Mouse (Mus musculus): ENCODE results near the gene Il17ra. TPM values are rescaled to one million over a fixed set of nuclear protein-coding genes. Genes with fewer than 3 reads are reported as not detected.
A peak's percentile ranks its signal among the peaks of the same experiment; 100 is the strongest.

Il17ra gene
- polyA plus RNA-seq, 1 experiment from 2014 or later, result 2.2 TPM

- no peaks in the 10 kb centered on the region for H3K9me3 ChIP-seq (ENCODE audit: control insufficient read depth, low read length)
- H3K4me1 ChIP-seq (ENCODE audit: control insufficient read depth, insufficient read depth, low read length), result peaks cover 13% of the 10 kb centered on the region
- H3K9ac ChIP-seq (ENCODE audit: low read length), result no peak overlapping the region
- no peak overlapping the region for H3K27ac ChIP-seq (ENCODE audit: low read depth, low read length)
- no peak for ATAC-seq (ENCODE audit: insufficient read depth, low FRiP score, low TSS enrichment)
- WGBS, result 45% methylated on average over 7 of the region's 7 CpGs
- no peak overlapping the region; the same call in 1 of the 2 replicates for H3K4me2 ChIP-seq (ENCODE audit: low read depth)
- H3K27me3 ChIP-seq (ENCODE audit: control insufficient read depth, insufficient read depth, low read length), result peaks cover 20% of the 10 kb centered on the region
- DNase-seq (ENCODE audit: low spot score), result no peak
- no peaks in the 10 kb centered on the region for H3K36me3 ChIP-seq (ENCODE audit: control insufficient read depth, insufficient read depth, low read length)
- no peak overlapping the region for H3K4me3 ChIP-seq (ENCODE audit: low read depth, low read length)
Measured at GRCm38 (mm10) chr6:120491064-120491463, 28.0 kb downstream of the Il17ra start.

- ATAC-seq (ENCODE audit: insufficient read depth, low FRiP score, low TSS enrichment) (0 out of 2 replicates have a peak, but pooled peaks have one; percentile 1), DNase-seq (ENCODE audit: low spot score) (no peak)
- H3K27ac ChIP-seq (ENCODE audit: low read depth, low read length), result no peak overlapping the region
- no peaks in the 10 kb centered on the region for H3K9me3 ChIP-seq (ENCODE audit: control insufficient read depth, low read length)
- no peaks in the 10 kb centered on the region for H3K36me3 ChIP-seq (ENCODE audit: control insufficient read depth, insufficient read depth, low read length)
- 12% methylated on average over 22 of the region's 22 CpGs for WGBS
- peak overlapping the region; percentile 70 for H3K4me3 ChIP-seq (ENCODE audit: low read depth, low read length)
- H3K9ac ChIP-seq (ENCODE audit: low read length), result peak overlapping the region; percentile 82
- H3K4me1 ChIP-seq (ENCODE audit: control insufficient read depth, insufficient read depth, low read length), result peaks cover 13% of the 10 kb centered on the region
- peaks cover 20% of the 10 kb centered on the region for H3K27me3 ChIP-seq (ENCODE audit: control insufficient read depth, insufficient read depth, low read length)
- peak overlapping the region; percentile 89 for H3K4me2 ChIP-seq (ENCODE audit: low read depth)
Measured at GRCm38 (mm10) chr6:120491862-120492498, 28.9 kb downstream of the Il17ra start.

GRCm38 (mm10) chr6:120492499-120493373 is 29.7 kb downstream of the Il17ra start:
- peak; percentile 14; the same call in 1 of the 2 replicates for ATAC-seq (ENCODE audit: insufficient read depth, low FRiP score, low TSS enrichment)
- peak overlapping the region; percentile 81 for H3K27ac ChIP-seq (ENCODE audit: low read depth, low read length)
- H3K4me3 ChIP-seq (ENCODE audit: low read depth, low read length), result peak overlapping the region; percentile 70
- DNase-seq (ENCODE audit: low spot score), result peak; percentile 62
- H3K27me3 ChIP-seq (ENCODE audit: control insufficient read depth, insufficient read depth, low read length), result peaks cover 20% of the 10 kb centered on the region
- peaks cover 13% of the 10 kb centered on the region for H3K4me1 ChIP-seq (ENCODE audit: control insufficient read depth, insufficient read depth, low read length)
- H3K36me3 ChIP-seq (ENCODE audit: control insufficient read depth, insufficient read depth, low read length), result no peaks in the 10 kb centered on the region
- H3K9me3 ChIP-seq (ENCODE audit: control insufficient read depth, low read length), result no peaks in the 10 kb centered on the region
- peak overlapping the region; percentile 89 for H3K4me2 ChIP-seq (ENCODE audit: low read depth)
- H3K9ac ChIP-seq (ENCODE audit: low read length), result peak overlapping the region; percentile 82
- under 1% methylated on average over 90 of the region's 95 CpGs for whole genome bisulfite sequencing

- Histone ChIP-seq H3K4me3 (ENCODE audit: low read depth, low read length) (peak within 1 kb of the TSS; percentile 70), H3K4me1 (ENCODE audit: control insufficient read depth, insufficient read depth, low read length) (peaks cover 13% of the 10 kb centered on the region), H3K9me3 (ENCODE audit: control insufficient read depth, low read length) (no peaks in the 10 kb centered on the region), H3K9ac (ENCODE audit: low read length) (peak within 1 kb of the TSS; percentile 82), H3K36me3 (ENCODE audit: control insufficient read depth, insufficient read depth, low read length) (no peaks in the 10 kb centered on the region), H3K27me3 (ENCODE audit: control insufficient read depth, insufficient read depth, low read length) (peaks cover 20% of the 10 kb centered on the region), H3K4me2 (ENCODE audit: low read depth) (peak within 1 kb of the TSS; percentile 89), H3K27ac (ENCODE audit: low read depth, low read length) (peak within 1 kb of the TSS; percentile 81)
- under 1% methylated on average over 64 of the region's 84 CpGs for WGBS
- ATAC-seq (ENCODE audit: insufficient read depth, low FRiP score, low TSS enrichment), result peak; percentile 84
- peak; percentile 90 for DNase-seq (ENCODE audit: low spot score)
Measured at GRCm38 (mm10) chr6:120493374-120494181, 30.5 kb downstream of the Il17ra start, which contains the start of gene Tmem121b. Tmem121b (minus strand) TSS chr6:120493807.

- WGBS, result 79% methylated on average over 3 of the region's 3 CpGs
- no peak for ATAC-seq (ENCODE audit: insufficient read depth, low FRiP score, low TSS enrichment)
- no peak overlapping the region for H3K27ac ChIP-seq (ENCODE audit: low read depth, low read length)
- no peaks in the 10 kb centered on the region for H3K9me3 ChIP-seq (ENCODE audit: control insufficient read depth, low read length)
- no peak overlapping the region for H3K4me2 ChIP-seq (ENCODE audit: low read depth)
- no peak for DNase-seq (ENCODE audit: low spot score)
- no peaks in the 10 kb centered on the region for H3K36me3 ChIP-seq (ENCODE audit: control insufficient read depth, insufficient read depth, low read length)
- peaks cover 13% of the 10 kb centered on the region for H3K4me1 ChIP-seq (ENCODE audit: control insufficient read depth, insufficient read depth, low read length)
- H3K4me3 ChIP-seq (ENCODE audit: low read depth, low read length), result no peak overlapping the region
- no peak overlapping the region for H3K9ac ChIP-seq (ENCODE audit: low read length)
- peaks cover 18% of the 10 kb centered on the region for H3K27me3 ChIP-seq (ENCODE audit: control insufficient read depth, insufficient read depth, low read length)
Measured at GRCm38 (mm10) chr6:120496544-120496943, 33.5 kb downstream of the Il17ra start.

GRCm38 (mm10) chr6:120504051-120504450 is 41.0 kb downstream of the Il17ra start:
- WGBS, result 77% methylated on average over 3 of the region's 3 CpGs
- no peak overlapping the region for H3K4me2 ChIP-seq (ENCODE audit: low read depth)
- H3K9me3 ChIP-seq (ENCODE audit: control insufficient read depth, low read length), result no peaks in the 10 kb centered on the region
- DNase-seq (ENCODE audit: low spot score) (no peak), ATAC-seq (ENCODE audit: insufficient read depth, low FRiP score, low TSS enrichment) (no peak)
- no peak overlapping the region for H3K4me3 ChIP-seq (ENCODE audit: low read depth, low read length)
- H3K9ac ChIP-seq (ENCODE audit: low read length), result no peak overlapping the region
- H3K36me3 ChIP-seq (ENCODE audit: control insufficient read depth, insufficient read depth, low read length), result no peaks in the 10 kb centered on the region
- H3K27ac ChIP-seq (ENCODE audit: low read depth, low read length), result no peak overlapping the region
- H3K4me1 ChIP-seq (ENCODE audit: control insufficient read depth, insufficient read depth, low read length), result no peaks in the 10 kb centered on the region
- no peaks in the 10 kb centered on the region for H3K27me3 ChIP-seq (ENCODE audit: control insufficient read depth, insufficient read depth, low read length)

- peaks cover 2% of the 10 kb centered on the region; the same call in 1 of the 2 replicates for H3K36me3 ChIP-seq (ENCODE audit: control insufficient read depth, insufficient read depth, low read length)
- no peaks in the 10 kb centered on the region for H3K9me3 ChIP-seq (ENCODE audit: control insufficient read depth, low read length)
- H3K9ac ChIP-seq (ENCODE audit: low read length), result no peak overlapping the region
- no peaks in the 10 kb centered on the region for H3K27me3 ChIP-seq (ENCODE audit: control insufficient read depth, insufficient read depth, low read length)
- no peak overlapping the region for H3K4me3 ChIP-seq (ENCODE audit: low read depth, low read length)
- no peak for DNase-seq (ENCODE audit: low spot score)
- WGBS, result 87% methylated on average over 4 of the region's 4 CpGs
- H3K4me1 ChIP-seq (ENCODE audit: control insufficient read depth, insufficient read depth, low read length), result no peaks in the 10 kb centered on the region
- H3K27ac ChIP-seq (ENCODE audit: low read depth, low read length), result no peak overlapping the region
- no peak overlapping the region for H3K4me2 ChIP-seq (ENCODE audit: low read depth)
- no peak for ATAC-seq (ENCODE audit: insufficient read depth, low FRiP score, low TSS enrichment)
Measured at GRCm38 (mm10) chr6:120505531-120505930, 42.5 kb downstream of the Il17ra start.

- Histone ChIP-seq H3K27me3 (ENCODE audit: control insufficient read depth, insufficient read depth, low read length) (no peaks in the 10 kb centered on the region), H3K4me3 (ENCODE audit: low read depth, low read length) (no peak overlapping the region), H3K27ac (ENCODE audit: low read depth, low read length) (no peak overlapping the region), H3K36me3 (ENCODE audit: control insufficient read depth, insufficient read depth, low read length) (peaks cover 2% of the 10 kb centered on the region; the same call in 1 of the 2 replicates), H3K9me3 (ENCODE audit: control insufficient read depth, low read length) (no peaks in the 10 kb centered on the region), H3K9ac (ENCODE audit: low read length) (no peak overlapping the region), H3K4me1 (ENCODE audit: control insufficient read depth, insufficient read depth, low read length) (no peaks in the 10 kb centered on the region), H3K4me2 (ENCODE audit: low read depth) (no peak overlapping the region)
- DNase-seq (ENCODE audit: low spot score) (no peak), ATAC-seq (ENCODE audit: insufficient read depth, low FRiP score, low TSS enrichment) (no peak)
- 95% methylated on average over 4 of the region's 4 CpGs for WGBS
Measured at GRCm38 (mm10) chr6:120508645-120509044, 45.6 kb downstream of the Il17ra start.

Measured in neural tube, embryonic 11.5 days (tissue).